Mouse (Mus musculus) MEL (cell line): ENCODE measurements around the gene Maml3. TPM values are rescaled to one million over a fixed set of nuclear protein-coding genes. Genes with fewer than 3 reads are reported as not detected.

ENCODE experiments used
- DNase-seq: peaks from one replicate; pipeline ENCODE4 v3.0.0; 2011; ENCODE audit warnings: low read depth, low spot score
- H3K27ac ChIP-seq: 2 replicates; pipeline ENCODE4 v1.5.1; 2012; ENCODE audit warnings: low read depth, mild to moderate bottlenecking, control low read depth, low read length, moderate library complexity; ENCODE audit not compliant: control insufficient read depth
- H3K27me3 ChIP-seq, 2 experiments: fragments of 150-350 bp in 1 of 2; sonication (generic) in 1 of 2; 2 replicates each; pipeline ENCODE4 v1.6.1; 2012; ENCODE audit warnings: low read length in 2 of 2, mild to moderate bottlenecking in 2 of 2, improper control_type of control experiment in 1 of 2, moderate library complexity in 1 of 2; ENCODE audit not compliant: insufficient read depth in 2 of 2, control insufficient read depth in 1 of 2
- H3K36me3 ChIP-seq, 2 experiments: 2 replicates each; pipeline ENCODE4 v1.6.1; 2012 to 2014; ENCODE audit warnings: low read length in 2 of 2, improper control_type of control experiment in 1 of 2, inconsistent platforms in 1 of 2, mild to moderate bottlenecking in 1 of 2; ENCODE audit not compliant: insufficient read depth in 2 of 2, control insufficient read depth in 1 of 2
- H3K4me1 ChIP-seq, 2 experiments: fragments of 150-350 bp in 1 of 2; sonication (generic) in 1 of 2; 2 replicates each; pipeline ENCODE4 v1.6.1; 2012; ENCODE audit warnings: low read length in 2 of 2, improper control_type of control experiment in 1 of 2, mild to moderate bottlenecking in 1 of 2; ENCODE audit not compliant: insufficient read depth in 2 of 2, control insufficient read depth in 1 of 2
- H3K4me3 ChIP-seq, 2 experiments: fragments of 150-350 bp in 1 of 2; sonication (generic) in 1 of 2; 2 replicates each; pipeline ENCODE4 v1.5.1; 2012; ENCODE audit warnings: low read depth in 2 of 2, low read length in 2 of 2, mild to moderate bottlenecking in 2 of 2, moderate library complexity in 2 of 2, control low read depth in 1 of 2, improper control_type of control experiment in 1 of 2; ENCODE audit not compliant: control insufficient read depth in 1 of 2, insufficient read depth in 1 of 2
- H3K79me2 ChIP-seq: 2 replicates; pipeline ENCODE4 v1.6.1; 2012; ENCODE audit warnings: mild to moderate bottlenecking, low read length, moderate library complexity; ENCODE audit not compliant: control insufficient read depth, poor library complexity, insufficient read depth
- H3K9ac ChIP-seq: 2 replicates; pipeline ENCODE4 v1.6.1; 2012; ENCODE audit warnings: low read depth, mild to moderate bottlenecking, control low read depth, low read length, moderate library complexity; ENCODE audit not compliant: control insufficient read depth, poor library complexity, severe bottlenecking
- H3K9me3 ChIP-seq: fragments of 150-350 bp; sonication (generic); replicated peaks from 2 replicates; pipeline ENCODE4 v1.6.1; 2012; ENCODE audit warnings: mild to moderate bottlenecking, low read length, improper control_type of control experiment, moderate library complexity; ENCODE audit not compliant: insufficient read depth
- BHLHE40 ChIP-seq: IDR thresholded peaks from 2 replicates; pipeline ENCODE4 v1.6.1; 2012; ENCODE audit warnings: low read depth, mild to moderate bottlenecking, inconsistent platforms, low read length, improper control_type of control experiment, borderline replicate concordance
- CHD1 ChIP-seq: IDR thresholded peaks from 2 replicates; pipeline ENCODE4 v1.6.1; 2012; ENCODE audit warnings: low read depth, mild to moderate bottlenecking, inconsistent platforms, low read length, improper control_type of control experiment
- ELF1 ChIP-seq: IDR thresholded peaks from 2 replicates; pipeline ENCODE4 v1.6.1; 2014; ENCODE audit warnings: low read depth, mild to moderate bottlenecking, inconsistent platforms, low read length, improper control_type of control experiment, moderate library complexity
- EP300 ChIP-seq, 2 experiments: IDR thresholded peaks; 2 replicates each; pipeline ENCODE4 v1.6.1; 2011; ENCODE audit warnings: improper control_type of control experiment in 2 of 2, low read length in 2 of 2, low read depth in 1 of 2, mild to moderate bottlenecking in 1 of 2
- ETS1 ChIP-seq: IDR thresholded peaks from 2 replicates; pipeline ENCODE4 v1.6.1; 2012; ENCODE audit warnings: low read depth, mild to moderate bottlenecking, inconsistent platforms, low read length, improper control_type of control experiment, moderate library complexity
- GABPA ChIP-seq: IDR thresholded peaks from 2 replicates; pipeline ENCODE4 v1.6.1; 2012; ENCODE audit warnings: low read depth, mild to moderate bottlenecking, inconsistent platforms, low read length, improper control_type of control experiment, moderate library complexity
- GATA1 ChIP-seq: IDR thresholded peaks from 2 replicates; pipeline ENCODE4 v1.6.1; 2011; ENCODE audit warnings: low read depth, low read length, improper control_type of control experiment
- HCFC1 ChIP-seq: IDR thresholded peaks from 2 replicates; pipeline ENCODE4 v1.6.1; 2012; ENCODE audit warnings: low read depth, mild to moderate bottlenecking, inconsistent platforms, low read length, improper control_type of control experiment, moderate library complexity
- JUND ChIP-seq: IDR thresholded peaks from 2 replicates; pipeline ENCODE4 v1.6.1; 2011; ENCODE audit warnings: low read depth, mild to moderate bottlenecking, improper control_type of control experiment, low read length
- MAZ ChIP-seq: IDR thresholded peaks from 2 replicates; pipeline ENCODE4 v1.6.1; 2012; ENCODE audit warnings: low read depth, mild to moderate bottlenecking, inconsistent platforms, low read length, improper control_type of control experiment
- MYB ChIP-seq: IDR thresholded peaks from 2 replicates; pipeline ENCODE4 v1.6.1; 2011; ENCODE audit warnings: mild to moderate bottlenecking, low read depth, low read length, improper control_type of control experiment
- NELFE ChIP-seq: IDR thresholded peaks from 2 replicates; pipeline ENCODE4 v1.6.1; 2011; ENCODE audit warnings: low read depth, low read length, improper control_type of control experiment
- NRF1 ChIP-seq: IDR thresholded peaks from 2 replicates; pipeline ENCODE4 v1.6.1; 2014; ENCODE audit warnings: low read depth, mild to moderate bottlenecking, inconsistent platforms, low read length, improper control_type of control experiment, moderate library complexity; ENCODE audit not compliant: poor library complexity, insufficient read depth, severe bottlenecking
- POLR2A ChIP-seq, 2 experiments: IDR thresholded peaks; 2 replicates each; pipeline ENCODE4 v1.6.1; 2011 to 2012; ENCODE audit warnings: low read length in 2 of 2, mild to moderate bottlenecking in 2 of 2, control low read depth in 1 of 2, improper control_type of control experiment in 1 of 2, low read depth in 1 of 2, moderate library complexity in 1 of 2; ENCODE audit not compliant: control insufficient read depth in 1 of 2, insufficient read depth in 1 of 2, poor library complexity in 1 of 2
- POLR2AphosphoS2 ChIP-seq: IDR thresholded peaks from 2 replicates; pipeline ENCODE4 v1.6.1; 2011; ENCODE audit warnings: low read length, improper control_type of control experiment
- POLR2AphosphoS5 ChIP-seq: IDR thresholded peaks from 2 replicates; pipeline ENCODE4 v1.6.1; 2012; ENCODE audit warnings: low read depth, borderline replicate concordance, mild to moderate bottlenecking, inconsistent platforms, low read length, moderate library complexity, mixed read lengths
- RCOR1 ChIP-seq: IDR thresholded peaks from 2 replicates; pipeline ENCODE4 v1.6.1; 2012; ENCODE audit warnings: low read depth, mild to moderate bottlenecking, inconsistent platforms, low read length, improper control_type of control experiment
- SIN3A ChIP-seq: IDR thresholded peaks from 2 replicates; pipeline ENCODE4 v1.6.1; 2012; ENCODE audit warnings: low read length, improper control_type of control experiment, inconsistent platforms
- TAL1 ChIP-seq: IDR thresholded peaks from 2 replicates; pipeline ENCODE4 v1.6.1; 2012; ENCODE audit warnings: mild to moderate bottlenecking, inconsistent platforms, low read length, moderate library complexity, mixed read lengths
- TBP ChIP-seq: IDR thresholded peaks from 2 replicates; pipeline ENCODE4 v1.8.0; 2011; ENCODE audit warnings: low read depth, low read length, improper control_type of control experiment
- TCF12 ChIP-seq: IDR thresholded peaks from 2 replicates; pipeline ENCODE4 v1.6.1; 2014; ENCODE audit warnings: low read depth, mild to moderate bottlenecking, inconsistent platforms, low read length, improper control_type of control experiment, moderate library complexity
- USF1 ChIP-seq: IDR thresholded peaks from 2 replicates; pipeline ENCODE4 v1.6.1; 2014; ENCODE audit warnings: low read depth, mild to moderate bottlenecking, inconsistent platforms, low read length, improper control_type of control experiment, moderate library complexity
- USF2 ChIP-seq, 2 experiments: IDR thresholded peaks; 2 replicates each; pipeline ENCODE4 v1.6.1; 2011 to 2012; ENCODE audit warnings: improper control_type of control experiment in 2 of 2, low read length in 2 of 2, borderline replicate concordance in 1 of 2, inconsistent platforms in 1 of 2, low read depth in 1 of 2, mild to moderate bottlenecking in 1 of 2; ENCODE audit not compliant: insufficient read depth in 1 of 2
- ZKSCAN1 ChIP-seq: IDR thresholded peaks from 2 replicates; pipeline ENCODE4 v1.6.1; 2012; ENCODE audit warnings: low read depth, mild to moderate bottlenecking, inconsistent platforms, low read length, improper control_type of control experiment, moderate library complexity
- ZMIZ1 ChIP-seq: IDR thresholded peaks from 2 replicates; pipeline ENCODE4 v1.6.1; 2012; ENCODE audit warnings: low read depth, mild to moderate bottlenecking, inconsistent platforms, low read length, improper control_type of control experiment, moderate library complexity
- ZNF384 ChIP-seq: IDR thresholded peaks from 2 replicates; pipeline ENCODE4 v1.6.1; 2012; ENCODE audit warnings: low read depth, mild to moderate bottlenecking, inconsistent platforms, low read length, improper control_type of control experiment
- polyA plus RNA-seq, 2 experiments: library from polyadenylated mRNA; stranded (reverse) in 1 of 2; unstranded in 1 of 2; fragments of >175 nt in 1 of 2; fragments of >200 nt in 1 of 2; gene quantifications; 2 replicates each; pipeline versions ENCODE4 v1.2.1 to v1.2.4; 2012; ENCODE audit warnings: low replicate concordance in 2 of 2, low read depth in 1 of 2; ENCODE audit not compliant: insufficient read length in 2 of 2, insufficient read depth in 1 of 2, missing spikeins in 1 of 2
- total RNA-seq: library from RNA; depleted of rRNA; stranded (reverse); fragments of 300-350 nt; gene quantifications from 2 replicates; pipeline ENCODE4 v1.2.3, GENCODE M21; 2012

Gene Maml3
- total and polyA plus RNA-seq, 3 experiments = 2.0 to 4.1 TPM; not detected in 1

DNA sequence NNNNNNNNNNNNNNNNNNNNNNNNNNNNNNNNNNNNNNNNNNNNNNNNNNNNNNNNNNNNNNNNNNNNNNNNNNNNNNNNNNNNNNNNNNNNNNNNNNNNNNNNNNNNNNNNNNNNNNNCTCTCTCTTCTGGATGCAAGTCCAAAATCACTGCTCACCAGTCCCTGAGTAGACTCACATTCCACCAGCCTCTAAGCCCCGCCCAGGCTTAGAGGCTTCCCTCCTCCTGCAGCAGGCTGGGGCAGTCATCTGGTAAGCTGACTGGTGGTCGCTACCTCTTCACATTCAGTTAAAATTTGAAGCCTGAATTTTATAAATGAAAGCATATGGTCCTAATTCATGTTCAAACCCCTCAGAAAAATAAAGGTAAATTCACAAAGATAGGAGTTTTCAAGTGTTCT lies 436.3 kb downstream of the Maml3 start:
- DNase-seq = no peak
- Histone ChIP-seq H3K36me3 (peaks cover 0 to 30% of the 10 kb centered on the region in 2 experiments; a peak in 2 of 4 replicates), H3K27me3 (no peaks in the 10 kb centered on the region), H3K4me1 (peaks cover 33 to 36% of the 10 kb centered on the region in 2 experiments), H3K4me3 (no peak overlapping the region), H3K9me3 (no peaks in the 10 kb centered on the region), H3K27ac (no peak overlapping the region), H3K9ac (no peak overlapping the region), H3K79me2 (no peaks in the 10 kb centered on the region)
- TF ChIP-seq NELFE (no peak), USF2 (IDR thresholded peaks at IDR 0.05; ENCODE audit: borderline replicate concordance in 1 of 2, insufficient read depth in 1 of 2, low read depth in 1 of 2, low read length in 2 of 2) (no peak), MAZ (no peak), JUND (no peak), POLR2AphosphoS5 (no peak), CHD1 (no peak), RCOR1 (no peak), ZKSCAN1 (no peak), ZNF384 (no peak), POLR2AphosphoS2 (no peak), NRF1 (no peak), ZMIZ1 (no peak), HCFC1 (no peak), BHLHE40 (no peak)

DNA sequence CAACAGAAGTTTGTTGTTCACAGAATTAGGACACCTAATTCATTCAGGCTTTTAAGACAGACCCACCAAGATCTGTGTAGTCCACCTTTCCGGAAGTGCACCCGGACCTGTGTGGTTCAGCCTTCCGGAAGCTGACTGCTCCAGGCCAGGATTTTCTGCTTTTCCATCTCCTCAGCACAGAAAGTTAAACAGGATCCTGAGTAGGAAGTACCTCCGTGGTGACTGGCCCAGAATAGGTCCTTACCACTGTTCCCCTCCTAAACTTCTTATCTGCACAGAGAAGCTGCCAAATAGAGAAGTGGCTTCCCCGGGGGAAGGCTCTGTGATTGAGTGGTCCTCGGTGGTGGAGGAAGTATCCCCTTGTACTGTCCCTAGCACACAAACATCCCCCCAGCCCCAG lies 442.3 kb downstream of the Maml3 start:
- peaks cover 0 to 9% of the 10 kb centered on the region in 2 experiments; a peak in 2 of 4 replicates for H3K36me3 ChIP-seq
- no peaks in the 10 kb centered on the region for H3K27me3 ChIP-seq
- H3K9me3 ChIP-seq = no peaks in the 10 kb centered on the region
- H3K27ac ChIP-seq = peak overlapping the region; percentile 40; the same call in 1 of the 2 replicates
- TF ChIP-seq EP300 (IDR thresholded peaks at IDR 0.05; ENCODE audit: low read depth in 1 of 2, low read length in 2 of 2) (peak; percentile 76 to 87), TAL1 (peak; percentile 55), RCOR1 (peak; percentile 96), JUND (peak; percentile 49; the same call in 1 of the 2 replicates), GABPA (no peak), POLR2A (IDR thresholded peaks at IDR 0.05; ENCODE audit: control insufficient read depth in 1 of 2, insufficient read depth in 1 of 2, low read depth in 1 of 2, low read length in 2 of 2, poor library complexity in 1 of 2) (no peak; a peak in 1 of 4 replicates), MYB (no peak), NELFE (no peak), SIN3A (0 out of 2 replicates have a peak, but pooled peaks have one; percentile 10), TCF12 (peak; percentile 57), ZKSCAN1 (no peak), ZMIZ1 (no peak), ETS1 (peak; percentile 64), ELF1 (peak; percentile 59; the same call in 1 of the 2 replicates), TBP (peak; percentile 49; the same call in 1 of the 2 replicates), GATA1 (peak; percentile 90), USF1 (no peak)
- peak overlapping the region; percentile 46 to 60 for H3K4me3 ChIP-seq
- DNase-seq = peak; percentile 91
- H3K4me1 ChIP-seq = peaks cover 6 to 24% of the 10 kb centered on the region in 2 experiments; a peak in 3 of 4 replicates
- peak overlapping the region; percentile 53 for H3K9ac ChIP-seq
- H3K79me2 ChIP-seq = no peaks in the 10 kb centered on the region
